Mouse (Mus musculus) embryo, embryonic 10.5 days (tissue): ENCODE data around the gene Map6.

ENCODE experiments used
- DNase-seq: peaks from one replicate; pipeline ENCODE4 v3.0.0-alpha.2; 2015; ENCODE audit warnings: low spot score

Map6 gene

DNA sequence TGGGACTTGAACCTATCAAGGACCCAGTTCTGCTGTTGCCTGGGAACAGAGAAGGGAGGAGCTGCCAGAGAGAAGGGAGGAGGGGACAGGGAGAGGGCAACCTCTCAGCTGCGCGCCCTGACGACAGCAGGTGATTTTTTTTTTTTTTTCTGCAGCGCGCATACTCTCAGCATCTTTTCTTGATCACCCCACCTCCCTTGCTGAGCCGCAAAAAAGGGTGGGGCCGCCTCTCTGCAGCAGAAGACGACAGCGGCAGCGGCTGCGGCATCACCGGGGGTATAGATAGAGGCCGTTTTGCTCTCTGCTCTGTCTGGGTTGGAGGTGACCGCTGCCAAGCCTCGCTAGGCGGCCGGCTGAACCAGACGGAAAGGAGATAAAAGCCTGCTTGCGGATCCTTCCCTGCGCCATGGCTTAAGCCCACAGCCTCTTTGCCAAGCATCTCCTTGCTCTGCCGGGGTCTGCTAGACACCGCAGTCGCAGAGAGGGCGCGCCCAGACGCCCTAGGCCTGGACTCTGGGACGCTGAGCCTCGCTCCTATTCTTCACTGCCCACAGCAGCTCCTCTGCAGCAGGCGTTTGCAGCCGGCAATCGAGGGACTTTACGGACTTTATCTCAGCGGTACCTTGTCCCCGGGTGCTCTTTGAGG, at the start of gene Map6:
Map6 (plus strand) TSS at position 197 of the 646 bp plus-strand sequence.
- DNase-seq = peak; percentile 70

GRCm38 (mm10) chr7:99224225-99224624, 43.0 kb upstream of the Map6 start:
- DNase-seq = no peak

GRCm38 (mm10) chr7:99224648-99225190, 42.5 kb upstream of the Map6 start:
- no peak for DNase-seq

- no peak for DNase-seq
These were observed 41.8 kb upstream of the Map6 start for GRCm38 (mm10) chr7:99225421-99225820.

DNA sequence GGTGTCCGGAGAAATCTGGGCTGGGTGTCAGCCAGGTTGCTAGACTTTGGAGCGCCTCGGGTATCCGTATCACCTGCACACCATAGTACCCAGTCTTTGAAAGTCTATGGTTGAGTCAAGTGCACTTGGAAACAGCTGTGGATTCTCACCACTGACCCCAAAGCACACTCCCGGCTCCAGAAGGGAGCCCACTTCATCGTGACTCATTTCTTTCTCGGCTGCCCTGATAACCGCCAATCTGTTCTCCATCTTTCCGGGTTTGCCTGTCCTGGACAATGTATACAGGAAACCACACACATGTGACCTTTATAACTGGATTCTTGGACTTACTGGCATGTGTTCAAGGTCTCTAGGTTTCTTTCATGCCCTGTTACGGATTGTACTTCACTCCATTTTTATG, 40.6 kb upstream of the Map6 start:
- DNase-seq = no peak

DNA sequence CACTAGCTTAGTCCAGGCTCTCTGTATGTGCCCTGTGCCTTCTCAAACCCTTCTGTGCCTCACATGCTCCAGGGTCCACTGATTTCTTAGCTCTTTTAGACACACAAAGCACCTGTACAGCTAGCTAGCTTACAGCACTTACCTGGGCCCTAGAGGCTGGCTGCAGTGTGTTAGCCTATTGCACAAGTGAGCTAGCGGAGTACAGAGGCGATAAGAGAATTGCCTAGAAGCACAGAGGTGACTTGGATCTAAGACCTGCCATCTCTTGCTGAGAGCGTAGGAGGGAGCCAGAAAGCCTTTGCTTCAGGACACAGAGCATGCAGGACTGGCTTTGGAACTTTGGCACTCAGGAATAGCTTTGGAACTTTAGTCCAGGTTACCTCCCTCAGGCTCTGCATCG, 40.0 kb upstream of the Map6 start:
- no peak for DNase-seq

DNA sequence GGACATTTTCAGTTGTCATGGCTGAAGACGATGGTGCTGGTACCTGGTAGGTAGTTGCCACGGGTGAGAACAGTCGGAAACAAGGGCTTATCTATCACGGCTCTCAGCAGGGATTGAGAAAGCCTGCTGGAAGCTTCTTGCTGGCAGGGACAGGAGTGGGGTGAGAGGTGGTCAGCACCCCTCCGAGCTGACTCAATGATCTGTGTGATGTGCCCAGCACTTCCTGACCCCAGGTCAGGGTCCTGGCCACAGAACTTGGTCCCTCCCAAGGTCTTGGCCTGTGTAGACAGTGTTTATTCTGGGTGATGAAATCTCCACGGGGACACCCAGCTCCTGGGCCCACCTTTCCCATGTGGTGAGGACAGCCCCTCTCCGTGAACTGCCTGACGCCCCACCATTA, 38.4 kb upstream of the Map6 start:
- no peak for DNase-seq

DNA sequence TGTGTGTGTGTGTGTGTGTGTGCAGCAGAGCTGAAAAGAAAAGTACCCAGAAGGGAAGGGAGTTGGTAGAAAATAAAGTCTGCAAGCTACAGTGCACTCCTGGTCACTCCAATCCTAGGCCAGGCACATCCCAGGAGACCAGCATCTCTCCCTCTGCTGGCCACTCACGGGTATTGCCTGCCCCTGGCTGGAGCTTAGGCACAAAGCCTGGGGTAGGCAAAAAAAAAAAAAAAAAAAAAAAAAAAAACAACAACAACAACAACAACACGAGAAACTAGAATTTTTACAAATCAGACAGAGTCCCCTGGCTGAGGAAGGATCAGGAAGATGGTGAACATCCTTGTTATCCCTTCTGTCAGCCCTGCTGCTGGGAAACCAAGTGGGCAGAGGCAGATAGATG, 37.8 kb upstream of the Map6 start:
- DNase-seq = peak; percentile 81

DNA sequence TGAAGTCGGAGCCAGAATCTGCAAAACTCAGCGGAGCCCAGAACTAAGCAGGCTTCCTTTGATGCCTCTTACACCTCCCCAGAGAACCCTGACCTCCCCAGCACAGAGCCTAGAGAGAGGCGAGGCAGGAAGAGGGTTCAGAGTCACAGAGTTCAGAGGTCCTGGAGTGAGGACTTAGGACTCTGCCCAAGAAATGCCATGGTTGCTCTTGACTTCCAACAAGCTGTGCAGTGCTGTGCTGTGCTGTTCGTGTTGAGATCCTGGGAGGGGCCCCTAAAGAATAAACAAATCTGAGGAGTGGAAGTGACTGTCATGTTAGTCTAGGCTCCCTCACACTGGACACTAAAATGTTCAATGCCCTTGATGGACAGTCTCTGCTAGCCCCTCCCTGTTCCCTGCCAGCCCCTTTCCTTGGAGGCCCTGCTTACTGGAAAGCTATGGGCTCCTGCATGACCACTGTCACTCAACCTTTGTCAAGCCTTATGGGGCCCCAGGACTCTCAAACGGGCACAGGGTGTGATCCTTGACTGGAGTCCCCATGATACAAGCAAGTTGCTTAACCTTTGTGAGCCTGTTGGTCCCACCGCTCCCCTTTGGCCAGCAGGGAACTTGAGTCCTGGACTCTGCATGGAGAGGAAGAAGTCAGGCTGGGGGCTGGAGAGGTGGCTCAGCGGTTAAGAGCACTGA, 37.0 kb upstream of the Map6 start:
- DNase-seq = no peak

DNA sequence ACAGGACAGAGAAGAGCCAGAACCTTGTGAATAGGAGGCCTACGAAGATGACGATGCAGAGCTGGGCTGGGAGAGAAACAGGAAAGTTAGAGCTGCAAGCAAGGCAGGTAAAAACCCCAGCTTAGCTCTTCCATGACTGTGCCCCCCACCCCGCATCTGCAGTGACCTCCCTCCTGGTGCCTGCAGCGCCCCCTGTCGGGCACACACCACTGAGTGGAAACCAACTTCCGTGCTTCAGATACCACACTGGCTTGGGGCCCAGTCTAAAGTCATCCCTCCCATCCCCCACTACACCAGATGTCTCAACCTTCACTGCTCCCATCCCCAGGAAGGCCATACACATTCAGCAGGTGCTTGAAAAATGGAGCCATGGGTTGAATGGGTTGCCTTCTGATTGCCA, 34.7 kb upstream of the Map6 start:
- DNase-seq = no peak

DNA sequence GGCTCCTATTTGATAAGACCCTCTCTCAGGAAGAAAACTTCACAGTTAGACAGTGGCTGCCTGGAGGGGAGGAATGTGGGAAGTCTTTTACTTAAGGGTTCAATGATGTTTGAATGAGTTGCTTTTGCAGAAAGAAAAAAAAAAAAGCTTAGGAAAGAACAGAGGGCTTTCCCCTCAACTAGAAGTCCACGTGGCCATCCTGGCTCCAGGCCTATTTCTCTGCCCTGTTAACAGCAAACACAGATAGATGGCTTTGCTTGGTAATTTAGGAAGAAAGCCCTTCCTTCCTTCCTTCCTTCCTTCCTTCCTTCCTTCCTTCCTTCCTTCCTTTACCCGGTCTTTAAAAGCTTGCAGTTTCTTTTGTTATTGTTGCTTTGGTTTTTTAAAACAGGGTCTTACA, 32.3 kb upstream of the Map6 start:
- DNase-seq = no peak

DNA sequence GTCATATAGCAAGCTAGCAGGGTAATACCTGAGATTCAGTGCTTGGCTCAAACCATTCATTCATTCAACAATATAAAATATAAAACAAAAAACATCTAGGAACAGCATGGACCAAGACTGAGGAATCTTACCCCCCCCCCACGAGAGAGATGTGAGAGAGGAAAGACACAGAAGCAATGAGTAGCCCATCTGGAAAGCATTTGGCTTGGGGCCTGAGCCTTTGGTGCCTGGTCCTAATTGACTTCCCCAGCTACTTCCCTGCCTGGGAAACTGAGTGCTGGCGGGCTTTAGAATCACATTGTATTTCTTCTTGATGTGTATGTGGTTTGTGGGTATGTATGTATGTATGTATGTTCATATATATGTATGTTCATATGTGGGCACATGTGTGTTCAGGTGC, 31.6 kb upstream of the Map6 start:
- DNase-seq = peak; percentile 72

DNA sequence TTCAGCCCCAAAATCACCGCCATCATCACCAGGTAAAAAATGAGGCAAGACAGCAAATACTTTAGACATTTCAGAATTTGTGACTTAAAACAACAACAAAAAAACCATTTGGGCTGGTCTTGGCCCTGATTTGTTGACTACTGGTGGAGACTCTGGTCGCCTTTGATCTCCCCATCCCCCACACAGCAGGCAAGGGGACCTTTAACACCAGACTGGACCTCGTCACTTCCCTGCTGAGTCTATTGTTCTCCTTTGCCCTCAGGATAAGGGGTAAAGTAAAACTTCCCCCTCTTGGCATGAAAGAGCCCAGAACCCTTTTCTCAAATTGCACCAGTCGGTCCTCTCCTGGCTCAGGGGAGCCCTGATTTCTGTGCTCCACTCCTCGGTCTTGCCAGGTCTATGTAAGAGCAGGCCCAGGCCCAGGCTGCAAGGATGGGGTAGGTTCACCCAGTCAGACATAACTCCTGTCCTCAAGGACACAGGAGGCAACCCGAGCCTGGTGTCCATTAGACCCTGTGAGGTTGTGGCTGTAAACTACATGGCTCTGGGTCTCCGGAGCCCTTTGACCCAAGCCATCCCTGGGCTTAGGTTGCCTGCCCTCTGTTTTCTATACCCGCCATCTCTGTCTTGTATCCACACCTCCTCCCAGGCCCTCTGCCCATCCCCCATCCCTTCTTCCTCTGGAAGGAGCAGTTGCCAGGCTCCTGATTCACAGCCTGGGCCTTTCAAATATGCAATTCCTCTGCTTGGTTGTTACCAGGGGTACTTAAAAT, 30.2 kb upstream of the Map6 start:
- DNase-seq = peak; percentile 76

DNA sequence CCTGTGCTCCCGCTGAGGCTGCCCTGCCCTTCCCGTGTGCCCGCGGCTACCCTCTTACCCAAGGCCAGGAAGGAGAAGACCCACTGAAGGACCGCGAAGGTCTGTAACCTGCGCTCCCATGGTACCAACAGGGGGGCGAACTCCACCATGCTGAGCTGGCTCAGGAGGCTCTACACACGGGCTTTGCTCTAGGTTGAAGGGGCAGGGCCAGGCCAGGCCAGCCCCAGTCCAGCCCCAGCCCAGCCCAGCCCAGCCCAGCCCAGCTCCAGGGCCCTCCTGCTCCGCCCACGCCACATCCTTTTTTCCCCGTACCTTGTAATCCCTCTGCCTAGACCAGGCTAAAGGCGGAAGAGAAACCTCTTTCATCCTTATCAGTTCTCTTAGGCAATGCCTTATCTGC, 28.8 kb upstream of the Map6 start, which contains the start of gene Mogat2:
Mogat2 (minus strand) TSS at position 203 of the 400 bp plus-strand sequence.
- peak; percentile 70 for DNase-seq

DNA sequence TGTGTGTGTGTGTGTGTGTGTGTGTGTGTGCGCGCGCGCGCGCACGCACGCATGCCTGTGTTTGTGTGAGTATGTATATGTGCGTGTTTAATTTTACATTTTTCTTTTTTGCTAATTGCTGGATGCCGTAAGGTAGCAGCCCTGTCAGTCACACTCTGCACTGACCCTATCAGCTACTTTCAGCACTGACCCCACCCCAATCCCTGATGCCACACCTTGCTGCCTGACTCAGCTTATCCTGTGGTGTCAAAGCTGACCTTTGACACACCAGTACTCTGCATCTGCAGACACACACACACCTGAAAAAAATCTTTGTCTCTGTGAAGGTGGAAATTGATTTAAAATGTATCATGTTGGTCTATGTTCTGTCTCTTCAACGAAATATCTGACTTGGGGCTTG, 25.1 kb upstream of the Map6 start:
- no peak for DNase-seq

- DNase-seq = no peak
These were observed 19.0 kb upstream of the Map6 start for GRCm38 (mm10) chr7:99248157-99248742.

DNA sequence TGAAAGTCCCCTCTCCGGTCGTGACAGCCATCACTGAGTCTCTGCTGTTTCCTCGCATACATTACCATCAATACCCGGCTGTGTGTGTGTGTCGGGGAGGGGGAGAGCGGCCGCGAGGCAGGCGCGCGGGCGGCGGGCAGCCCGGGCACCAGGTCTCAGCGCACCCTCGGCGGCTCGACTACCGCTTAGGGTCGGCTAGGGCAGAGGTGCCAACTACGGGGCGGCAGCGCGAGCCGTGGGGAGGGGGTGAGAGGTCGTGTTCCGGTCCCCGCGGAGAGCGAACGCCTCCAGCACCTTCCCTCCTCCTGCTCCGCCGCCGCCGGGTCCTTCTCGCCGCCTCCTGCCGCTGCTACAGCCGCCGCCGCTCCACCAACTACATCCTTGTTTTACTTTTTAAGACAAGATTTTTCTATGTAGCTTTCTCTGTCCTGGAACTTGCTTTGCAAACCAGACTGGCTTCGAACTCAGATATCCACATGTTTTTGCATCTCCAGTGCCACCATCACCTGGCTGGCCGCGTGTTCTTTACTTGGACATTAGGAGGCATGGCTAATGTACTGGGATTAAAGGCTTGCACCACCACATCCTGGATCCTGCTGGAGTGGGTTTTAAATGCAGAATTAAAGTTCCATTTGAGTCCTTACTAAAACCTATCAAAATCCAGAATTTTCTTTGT, 18.2 kb upstream of the Map6 start:
- peak; percentile 31 for DNase-seq

DNA sequence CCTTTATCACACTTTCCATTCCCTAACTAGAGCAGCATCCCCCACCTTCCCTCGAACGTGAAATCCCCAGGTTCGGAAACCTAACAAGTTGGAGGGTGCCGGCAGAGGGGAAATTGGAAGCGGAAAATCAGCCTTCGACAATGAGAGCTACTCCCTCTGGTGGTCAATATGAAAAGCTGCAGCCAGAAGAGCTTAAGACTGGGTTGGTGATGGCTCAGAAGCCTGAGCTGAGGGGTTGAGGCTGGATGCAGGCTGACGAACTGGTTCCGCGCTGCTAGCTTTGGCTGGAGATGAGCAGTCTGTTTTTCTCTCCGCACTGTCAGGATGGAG, 17.7 kb upstream of the Map6 start:
- DNase-seq = peak; percentile 96

- DNase-seq = no peak
These were observed 16.9 kb upstream of the Map6 start for GRCm38 (mm10) chr7:99250386-99250785.

GRCm38 (mm10) chr7:99255006-99255405, 12.2 kb upstream of the Map6 start:
- no peak for DNase-seq

GRCm38 (mm10) chr7:99261900-99262299, 5.3 kb upstream of the Map6 start:
- peak; percentile 24 for DNase-seq

DNA sequence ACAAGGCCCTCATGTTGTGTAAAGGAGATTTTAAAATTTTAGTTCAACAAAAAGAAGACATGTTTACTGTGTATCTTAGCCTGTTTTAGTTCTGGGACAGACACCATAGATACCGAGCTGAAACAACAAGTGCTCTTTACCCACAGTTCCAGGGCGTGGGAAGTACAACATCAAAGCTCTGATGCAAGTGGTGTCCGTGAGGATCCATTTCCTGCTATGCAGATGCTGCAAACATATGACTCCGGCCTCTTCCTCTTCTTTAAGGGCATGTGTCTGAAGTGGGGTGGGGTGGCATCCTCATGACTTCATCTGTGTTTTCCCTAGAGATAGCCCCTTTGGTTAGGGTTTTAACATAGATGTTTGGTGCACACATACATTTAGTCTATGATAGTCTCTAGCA, 3.7 kb upstream of the Map6 start:
- no peak for DNase-seq
